Mouse (Mus musculus): Measurements from ENCODE around the gene Gm5890.
"Not testable (repeated sequence)": the region's sequence is repeated elsewhere in the genome, so short reads cannot be mapped to it uniquely, and the experiment has no call there.

The Gm5890 gene

GRCm38 (mm10) chr7:20262734-20263133 lies at the start of gene Gm5890:
TSS of gene Gm5890 (minus strand) at chr7:20262834.
- not testable (repeated sequence) for DNase-seq (ENCODE audit: low spot score in 2 of 2)

- DNase-seq (ENCODE audit: low spot score in 2 of 2) = not testable (repeated sequence)
These were observed 28.9 kb downstream of the Gm5890 start, which contains the start of gene Gm4498 for GRCm38 (mm10) chr7:20233728-20234127. TSS of gene Gm4498 (minus strand) at chr7:20233828.
